Mouse (Mus musculus): Measurements from ENCODE around the gene Prr36.
A peak's percentile ranks its signal among the peaks of the same experiment; 100 is the strongest.
"Not testable (repeated sequence)": the region's sequence is repeated elsewhere in the genome, so short reads cannot be mapped to it uniquely, and the experiment has no call there.

Prr36 gene

DNA sequence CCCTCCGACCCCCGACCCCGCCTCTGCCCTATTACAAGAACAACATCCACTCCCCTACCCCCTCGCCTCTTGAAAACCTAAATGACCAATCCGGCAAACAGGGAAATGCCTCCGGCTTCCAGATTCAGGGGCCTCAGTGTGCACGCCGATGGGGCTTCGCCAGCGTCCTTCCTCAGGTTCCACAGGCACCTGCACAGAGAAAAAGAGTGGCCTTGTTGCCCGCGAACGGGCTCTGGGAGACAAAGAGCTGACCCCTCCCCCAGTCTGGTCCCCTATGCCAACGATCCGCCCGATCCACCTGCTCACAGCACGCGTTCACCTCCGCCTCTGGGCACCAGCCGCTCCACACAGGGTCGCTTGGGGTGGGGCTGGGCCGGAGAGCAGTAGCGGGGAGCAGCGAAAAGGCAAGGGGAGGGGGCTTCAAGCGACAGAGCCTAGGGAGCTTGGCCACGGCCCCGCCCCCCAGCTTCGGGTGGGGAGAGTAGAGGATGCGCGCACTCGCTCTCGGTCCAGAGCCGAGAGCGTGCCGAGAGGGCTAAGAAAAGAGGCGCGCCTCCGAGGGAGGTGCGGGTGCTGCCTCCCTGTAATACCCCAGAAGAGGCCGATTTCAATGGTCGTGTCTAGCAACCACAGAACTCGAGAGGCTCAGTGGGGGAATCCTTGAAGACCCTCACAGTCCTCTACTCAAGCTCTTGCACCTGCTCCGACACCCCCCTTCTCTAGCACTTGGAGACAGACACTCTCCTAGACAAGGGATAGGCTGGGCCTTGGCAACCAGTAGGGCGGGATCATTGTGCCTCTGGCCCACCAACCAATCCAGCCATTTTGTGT, at the start of gene Prr36:
Gene Prr36 (minus strand): TSS at position 669 of the 831 bp plus-strand sequence.
- peak; percentile 22 for DNase-seq (ENCODE audit: low read depth, low spot score)

DNA sequence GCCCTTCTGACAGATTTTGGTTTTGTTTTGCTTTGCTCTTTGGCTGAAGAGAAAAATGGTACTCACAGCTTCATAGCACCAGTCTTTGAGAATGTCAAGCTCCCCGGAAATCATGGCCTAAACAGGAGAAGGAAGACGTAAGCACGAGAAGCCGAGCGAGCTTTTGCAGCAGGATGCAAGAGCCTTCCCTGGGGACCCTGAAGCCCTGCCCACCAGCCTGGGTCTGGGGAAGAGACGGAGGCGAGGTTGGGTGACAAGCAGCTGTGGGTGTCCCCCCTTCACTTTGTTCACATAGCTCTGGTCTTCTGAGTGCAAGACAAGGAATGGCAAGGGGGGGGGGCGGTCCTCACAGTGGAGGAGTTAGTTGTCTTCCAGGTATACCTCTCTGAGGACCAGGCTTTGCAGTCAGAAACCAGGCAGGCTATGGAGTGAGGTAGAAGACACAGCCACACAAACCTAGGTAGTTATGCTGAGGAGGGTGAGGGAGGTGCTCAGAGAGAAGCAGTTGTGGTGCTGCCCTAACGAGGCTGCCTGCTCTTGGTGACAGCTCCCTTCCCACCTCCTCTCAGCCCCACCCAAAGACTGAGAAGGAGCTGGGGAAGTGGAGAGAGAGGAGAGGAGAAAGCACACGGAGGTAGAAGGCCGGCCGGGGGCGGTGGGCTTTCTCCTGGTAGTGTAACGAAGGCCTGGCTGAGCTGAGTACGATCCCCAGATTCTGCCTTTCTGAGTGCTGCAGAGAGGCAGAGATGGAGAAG, 48.1 kb upstream of the Prr36 start:
- no peak for DNase-seq (ENCODE audit: low read depth, low spot score)

DNA sequence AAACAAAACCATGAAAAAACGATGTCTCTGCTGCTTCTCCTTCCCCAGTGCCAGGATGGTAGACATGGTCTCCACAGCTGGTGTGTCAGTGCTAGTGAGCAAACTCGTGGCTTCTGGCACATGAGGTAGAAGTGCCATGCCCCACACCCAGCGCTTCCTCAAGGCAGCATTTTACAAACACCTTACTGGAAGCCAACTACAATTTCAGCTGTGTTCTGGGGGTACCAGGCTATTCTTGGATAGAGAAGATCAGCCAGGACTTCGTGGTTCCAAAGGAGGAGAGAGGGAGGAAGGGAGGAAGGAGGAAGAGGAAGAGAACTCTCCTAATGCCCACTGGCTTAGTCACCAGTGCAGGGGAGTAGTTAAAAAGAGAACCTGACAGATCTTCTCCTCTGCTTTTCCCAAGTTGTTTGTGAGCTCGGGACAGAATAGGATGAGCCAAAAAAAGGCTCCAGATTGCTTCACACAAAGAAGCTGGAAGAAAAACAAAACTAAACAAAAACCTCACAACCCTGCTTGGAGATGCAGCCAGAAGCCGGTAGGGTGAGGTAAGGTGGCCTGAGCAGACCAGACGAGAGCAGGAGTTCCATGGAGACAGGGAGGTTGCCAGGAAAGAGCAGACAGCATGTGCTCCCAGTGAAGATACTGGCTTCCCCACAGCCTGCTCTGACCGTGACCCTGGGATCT, 46.0 kb upstream of the Prr36 start:
- DNase-seq (ENCODE audit: low read depth, low spot score), result no peak

DNA sequence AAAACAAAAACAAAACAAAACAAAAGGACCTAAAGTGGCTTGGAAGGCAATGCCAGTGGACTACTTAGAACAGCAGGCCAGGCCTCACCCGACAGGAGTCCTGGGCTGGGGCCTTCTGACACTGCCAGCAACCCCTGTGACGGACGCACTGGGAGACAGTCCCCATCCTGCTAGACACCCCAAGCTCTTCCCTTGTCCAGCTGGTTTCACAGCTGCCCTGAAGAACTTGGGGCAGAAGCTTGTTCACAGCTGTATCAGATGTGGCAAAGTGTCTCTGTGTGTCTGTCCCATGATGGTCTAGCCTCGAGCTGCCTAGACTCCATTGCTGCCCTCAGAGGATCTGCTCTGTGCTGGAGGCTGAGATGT, 42.5 kb upstream of the Prr36 start:
- no peak for DNase-seq (ENCODE audit: low read depth, low spot score)

DNA sequence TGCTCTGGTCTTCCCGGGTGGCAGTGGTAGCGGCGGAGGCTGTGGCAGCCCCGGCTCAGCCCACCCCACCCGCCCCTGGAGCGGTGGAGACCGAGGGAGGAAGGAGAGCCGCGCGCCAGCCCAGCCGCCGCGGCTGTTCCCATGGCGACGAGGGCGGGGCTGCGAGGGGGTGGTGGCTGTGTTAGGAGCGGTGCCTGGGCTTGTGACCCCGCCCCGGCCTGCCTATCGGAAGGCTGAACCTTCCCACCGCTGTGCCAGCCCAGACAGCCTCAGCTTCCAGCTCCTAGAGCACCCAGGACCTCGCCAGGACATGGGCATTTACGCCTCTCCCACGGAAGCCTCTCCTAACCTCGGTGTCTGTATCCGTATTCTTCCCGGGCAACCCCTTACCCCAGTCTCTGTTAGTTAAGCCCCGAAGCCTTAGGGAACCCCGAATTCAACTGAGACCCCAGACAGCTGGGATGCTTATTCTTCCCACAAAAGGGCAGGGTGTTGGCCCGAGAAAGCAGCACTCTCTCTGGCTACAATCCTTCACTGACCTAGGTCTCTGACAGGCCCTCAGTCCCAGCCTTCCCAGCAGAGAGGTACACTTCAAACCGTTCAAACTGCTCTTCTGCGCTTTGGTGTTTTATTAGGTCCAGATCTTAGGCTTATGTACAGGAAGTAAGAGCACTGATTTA, 42.0 kb upstream of the Prr36 start, which contains the start of gene Ctxn1:
Gene Ctxn1 (minus strand): TSS at position 150 of the 680 bp plus-strand sequence.
- DNase-seq (ENCODE audit: low read depth, low spot score), result peak; percentile 93

DNA sequence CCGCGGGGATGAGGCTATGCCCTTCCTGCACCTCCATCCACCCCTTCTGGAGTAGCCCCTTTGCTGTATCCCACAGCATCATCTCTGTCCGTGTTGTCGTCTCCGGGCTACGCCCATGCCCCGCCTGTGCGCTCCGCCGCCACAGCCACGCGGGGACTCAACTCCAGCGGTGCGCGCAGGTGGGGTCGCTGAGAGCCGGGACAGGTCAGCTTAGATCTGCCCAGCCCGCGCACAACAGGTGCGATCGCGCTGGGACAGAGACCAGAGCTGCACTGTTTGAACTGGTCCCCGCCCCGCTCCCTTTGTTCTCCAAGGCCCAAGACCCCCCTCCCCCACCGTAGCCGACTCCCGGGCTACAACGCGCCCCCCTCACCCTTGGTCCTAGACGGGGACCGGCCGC, 41.4 kb upstream of the Prr36 start:
- no peak for DNase-seq (ENCODE audit: low read depth, low spot score)

DNA sequence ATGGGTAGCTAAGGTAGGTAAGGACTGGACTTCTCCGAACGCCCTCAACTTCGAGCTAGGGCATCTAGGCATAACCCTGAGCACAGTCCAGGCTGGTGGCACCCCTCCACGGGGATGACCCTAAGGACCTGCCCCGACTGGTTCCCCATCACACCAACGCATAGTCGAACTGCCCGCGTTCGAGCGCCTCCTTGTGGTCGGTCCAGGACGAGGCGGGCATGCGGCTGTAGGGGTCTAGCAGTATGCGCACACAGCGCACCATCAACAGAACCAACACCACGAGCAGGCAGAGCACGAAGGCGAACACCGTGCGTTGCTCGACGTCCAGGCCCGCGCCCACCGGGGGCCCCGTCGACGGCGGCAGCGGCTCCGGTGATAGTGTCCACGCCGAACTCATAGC, 41.0 kb upstream of the Prr36 start:
- peak; percentile 72 for DNase-seq (ENCODE audit: low read depth, low spot score)

DNA sequence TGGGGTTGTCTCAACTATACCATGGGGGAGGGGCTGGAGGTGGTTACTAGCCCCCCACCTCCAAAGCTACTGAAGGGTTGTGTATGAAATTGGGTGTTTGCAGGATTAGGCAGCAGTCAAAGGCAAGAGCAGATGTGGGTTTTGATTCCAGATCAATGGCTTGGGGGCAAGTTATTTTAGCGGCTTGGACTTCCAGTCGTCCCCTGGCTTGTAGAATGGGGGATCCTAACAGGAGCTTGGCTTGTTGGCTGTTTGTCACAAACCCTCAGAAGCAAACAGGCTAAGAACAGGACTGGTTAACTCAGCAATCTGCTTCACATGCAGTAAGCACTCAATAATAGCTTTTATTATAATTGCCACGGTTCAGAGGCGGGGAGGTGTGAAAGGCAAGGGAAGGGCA, 40.1 kb upstream of the Prr36 start:
- DNase-seq (ENCODE audit: low read depth, low spot score), result no peak

DNA sequence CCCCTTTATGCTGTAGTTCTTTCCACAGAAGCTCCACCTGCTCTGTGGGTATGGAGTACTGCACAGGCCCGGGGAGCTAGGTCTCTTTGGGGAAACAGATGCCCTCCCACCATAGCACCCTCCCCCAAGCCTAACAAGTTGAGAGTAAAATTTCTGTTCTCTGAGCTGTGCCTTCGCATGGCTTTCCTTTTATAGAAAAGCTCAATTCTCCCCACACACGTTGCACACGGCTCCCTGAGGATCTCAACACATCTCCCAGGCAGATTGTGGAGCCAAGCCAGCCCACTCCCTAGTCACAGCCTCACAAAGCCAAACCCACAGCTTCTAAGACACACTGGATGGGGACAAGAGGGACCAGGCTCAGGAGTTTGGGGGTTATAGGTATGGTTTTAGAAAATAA, 39.7 kb upstream of the Prr36 start:
- no peak for DNase-seq (ENCODE audit: low read depth, low spot score)

DNA sequence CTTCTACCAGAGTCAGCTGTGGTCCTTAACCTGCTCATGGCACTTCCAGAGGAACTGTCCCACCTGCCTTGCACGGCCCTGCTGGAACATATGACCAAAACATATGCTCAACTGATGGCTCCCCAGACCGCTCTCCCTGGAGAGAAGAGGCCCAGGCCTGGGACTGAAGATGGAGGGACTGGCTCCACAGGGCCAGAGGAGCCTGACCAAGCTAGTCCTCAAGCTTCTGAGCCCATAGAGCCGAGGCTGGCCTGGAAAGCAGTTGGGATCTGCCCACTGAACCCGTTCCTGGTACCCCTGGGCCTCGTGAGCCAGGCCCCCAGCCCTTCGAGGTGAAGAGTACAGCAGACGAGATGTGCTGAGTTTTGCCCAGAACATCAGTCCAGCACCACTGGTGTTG, 38.2 kb upstream of the Prr36 start:
- DNase-seq (ENCODE audit: low read depth, low spot score), result not testable (repeated sequence)

DNA sequence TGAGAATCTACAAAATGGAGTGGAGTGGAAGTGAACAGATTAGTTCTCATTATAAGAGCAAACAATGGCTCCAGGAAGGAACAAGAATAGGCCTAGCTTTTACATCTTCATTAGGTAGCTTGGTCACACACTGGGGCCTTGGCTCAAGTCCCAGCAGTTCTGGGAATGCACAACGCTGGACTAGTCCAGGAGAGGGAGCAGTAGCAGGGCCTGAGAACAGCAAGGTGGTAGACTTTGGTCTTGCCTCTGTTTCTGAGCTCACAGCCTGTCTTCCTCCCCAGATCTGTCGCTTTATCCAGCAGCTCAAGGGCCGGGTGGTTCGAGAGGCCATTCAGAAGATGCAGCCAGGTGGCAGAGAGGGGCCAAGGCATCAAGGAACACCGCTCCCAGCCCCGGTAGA, 36.7 kb upstream of the Prr36 start:
- no peak for DNase-seq (ENCODE audit: low read depth, low spot score)

DNA sequence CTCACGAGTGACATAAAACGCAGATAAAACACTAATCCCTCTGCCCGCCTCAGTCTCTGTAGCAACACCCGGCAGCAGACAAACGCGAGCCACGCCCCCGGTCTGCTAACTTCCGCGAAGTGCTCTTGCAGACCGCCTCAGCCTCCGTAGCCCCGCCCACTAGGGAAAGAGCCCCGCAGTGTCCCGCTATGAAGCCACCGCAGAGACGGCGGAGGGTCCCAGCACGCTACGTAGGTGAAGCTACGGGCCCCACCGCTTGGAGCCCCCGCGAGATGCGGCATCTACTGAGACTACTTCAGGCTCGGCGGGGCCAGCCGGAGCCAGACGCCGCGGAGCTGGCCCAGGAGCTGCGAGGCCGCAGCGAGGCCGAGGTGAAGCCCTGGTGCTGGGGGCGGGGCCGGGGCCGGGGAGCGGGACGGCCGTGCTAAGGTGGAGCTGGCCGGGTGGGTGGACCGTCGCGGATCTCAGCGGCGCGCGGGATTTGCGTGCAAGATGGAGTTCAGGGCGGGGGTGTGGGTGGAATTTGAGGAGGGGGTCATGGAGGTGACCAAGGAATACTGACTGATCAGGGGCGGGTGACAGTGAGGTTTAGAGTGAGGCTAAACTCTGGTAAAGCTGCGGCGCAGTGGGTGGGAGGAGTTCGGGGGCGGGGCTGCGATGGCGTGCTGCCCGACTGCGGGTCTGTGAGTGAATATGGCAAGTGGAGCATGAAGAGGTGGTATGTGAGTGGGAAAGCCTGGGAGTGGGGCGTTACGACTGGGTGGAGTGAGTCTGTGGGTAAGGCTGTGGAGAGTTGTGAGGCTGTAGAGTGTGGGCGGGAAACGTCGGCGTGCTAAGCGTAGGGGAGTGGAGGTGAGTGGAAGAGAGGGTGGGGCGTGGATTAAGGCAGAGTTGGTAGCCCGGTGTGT, 35.9 kb upstream of the Prr36 start, which contains the start of gene Snapc2:
Gene Snapc2 (plus strand): TSS at position 147 of the 908 bp plus-strand sequence.
- DNase-seq (ENCODE audit: low read depth, low spot score), result peak; percentile 95

DNA sequence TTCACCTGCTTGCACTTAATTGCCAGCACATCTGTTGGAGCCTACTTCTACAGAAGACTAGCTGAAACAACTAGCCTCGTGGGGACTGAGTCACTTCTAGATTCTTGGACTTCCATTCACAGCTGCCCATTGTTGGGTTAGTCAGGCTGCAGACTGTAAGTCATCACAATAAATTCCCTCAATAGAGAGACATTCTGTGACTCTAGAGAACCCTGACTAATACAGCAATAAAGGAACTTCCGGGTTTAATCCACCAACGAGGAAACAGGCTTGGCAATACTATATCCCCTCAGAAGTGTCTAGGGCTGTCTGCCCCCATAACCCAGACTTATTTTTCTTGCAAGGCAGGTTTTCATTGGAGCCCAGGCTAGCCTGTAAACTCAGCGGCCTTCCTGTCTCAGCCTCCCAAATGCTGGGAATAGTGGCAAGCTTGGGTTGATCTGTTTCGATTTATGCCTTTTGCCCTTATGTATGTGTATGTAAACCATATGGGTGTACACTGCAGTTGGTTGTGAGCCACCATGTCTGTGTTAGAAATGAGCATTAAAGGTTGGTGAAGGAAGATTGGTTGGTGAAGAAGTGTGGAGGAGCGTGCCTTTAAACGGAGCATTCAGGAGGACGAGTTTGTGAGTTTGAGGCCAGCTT, 35.0 kb upstream of the Prr36 start:
- no peak for DNase-seq (ENCODE audit: low read depth, low spot score)

DNA sequence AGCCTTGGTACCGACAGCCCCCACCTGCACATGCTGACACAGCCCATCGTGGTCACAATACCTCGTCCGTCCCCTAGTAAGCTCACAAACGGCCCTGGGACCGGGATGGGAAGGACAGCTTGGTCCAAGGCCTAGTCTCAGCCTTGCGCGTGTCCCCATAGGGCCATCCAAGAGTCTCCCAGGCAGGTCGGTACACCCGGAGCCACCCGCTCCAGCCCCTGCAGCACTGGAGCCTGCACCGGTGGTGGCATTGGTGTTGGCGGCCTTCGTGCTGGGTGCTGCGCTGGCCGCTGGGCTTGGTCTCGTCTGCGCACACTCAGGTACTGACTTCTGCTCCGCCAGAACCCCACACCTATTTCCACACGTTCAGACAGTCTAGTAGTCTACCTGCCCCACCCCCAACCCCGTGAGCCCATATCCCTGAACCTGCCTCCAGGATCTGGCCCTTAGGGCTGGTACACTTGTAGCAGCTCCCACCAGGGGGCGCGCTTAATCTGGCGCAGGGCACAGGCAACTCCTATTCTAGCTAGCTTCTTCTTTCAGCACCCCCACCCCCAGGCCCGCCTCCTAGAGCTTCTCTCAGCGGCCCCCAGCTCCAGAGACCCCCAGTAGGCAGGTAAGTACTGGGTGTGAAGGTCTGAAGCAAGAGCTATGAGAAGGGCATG, 33.2 kb upstream of the Prr36 start:
- DNase-seq (ENCODE audit: low read depth, low spot score), result peak; percentile 85

DNA sequence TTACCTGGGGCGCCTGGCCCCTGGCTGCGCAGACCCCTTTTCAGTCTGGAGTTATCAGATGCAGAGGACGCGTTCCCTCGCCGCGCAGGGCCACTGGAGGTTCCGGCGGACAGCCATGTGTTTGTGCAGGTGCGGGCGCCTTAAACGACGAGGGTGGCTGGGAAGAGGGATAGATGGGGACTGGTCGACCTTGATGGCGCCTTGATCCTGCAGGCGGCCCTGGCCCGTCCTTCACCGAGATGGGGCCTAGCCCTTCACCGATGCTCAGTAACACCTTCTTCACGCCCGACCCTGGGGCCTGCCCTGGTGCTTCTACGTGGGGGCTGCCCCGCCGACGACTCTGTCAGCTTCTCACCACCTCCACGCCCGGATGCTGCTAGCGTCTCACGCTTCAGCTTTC, 32.0 kb upstream of the Prr36 start:
- DNase-seq (ENCODE audit: low read depth, low spot score), result no peak

DNA sequence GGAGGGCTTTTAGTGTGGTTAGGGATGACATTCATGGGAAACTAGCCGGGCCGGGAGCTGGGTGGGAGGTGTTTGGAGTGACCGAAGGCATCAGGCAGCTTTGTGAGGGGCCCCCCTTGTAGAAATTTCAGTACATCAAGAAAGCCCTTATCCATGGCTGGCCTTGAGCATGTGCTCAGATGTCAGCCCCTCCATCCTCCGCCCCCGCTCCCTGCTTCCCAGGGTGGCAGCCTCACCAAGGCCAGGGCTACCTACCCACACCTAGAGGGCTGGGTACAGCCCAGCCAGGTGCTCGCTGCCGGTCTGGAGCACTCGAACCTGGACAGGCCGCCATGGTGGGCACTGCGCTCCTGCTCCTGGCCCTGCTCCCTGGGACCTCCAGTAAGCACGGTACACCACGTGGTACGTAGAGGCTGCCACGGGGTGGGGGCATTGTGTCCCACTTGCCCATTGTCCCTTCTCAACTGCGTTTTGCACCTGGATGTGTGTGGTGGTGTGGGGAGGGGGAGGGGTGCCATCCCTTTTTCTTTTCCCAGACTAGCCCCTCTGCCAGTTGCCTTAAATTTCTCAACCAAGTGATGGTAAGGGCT, 30.8 kb upstream of the Prr36 start, which contains the start of gene Tgfbr3l:
Gene Tgfbr3l (plus strand): TSS at position 264 of the 590 bp plus-strand sequence.
- no peak for DNase-seq (ENCODE audit: low read depth, low spot score)

DNA sequence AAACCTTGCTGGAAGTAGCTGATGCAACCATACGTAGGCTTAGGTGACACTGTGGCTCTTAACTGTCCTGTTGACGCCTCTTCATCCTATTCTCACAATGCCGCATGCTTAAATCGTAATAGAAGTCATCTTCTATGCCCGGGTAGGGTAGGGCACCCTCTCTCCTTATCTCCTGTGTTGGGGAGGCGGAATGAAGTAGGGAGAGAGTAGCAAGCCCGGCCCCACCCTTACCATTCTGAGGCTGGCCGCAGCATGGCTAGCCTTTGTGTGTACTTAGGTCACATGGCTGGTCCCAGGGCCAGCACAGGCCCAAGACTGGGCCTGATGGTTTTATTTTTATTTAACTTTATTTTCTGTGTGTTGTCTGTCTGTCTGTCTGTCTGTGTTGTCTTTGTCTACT, 30.0 kb upstream of the Prr36 start:
- DNase-seq (ENCODE audit: low read depth, low spot score), result no peak

DNA sequence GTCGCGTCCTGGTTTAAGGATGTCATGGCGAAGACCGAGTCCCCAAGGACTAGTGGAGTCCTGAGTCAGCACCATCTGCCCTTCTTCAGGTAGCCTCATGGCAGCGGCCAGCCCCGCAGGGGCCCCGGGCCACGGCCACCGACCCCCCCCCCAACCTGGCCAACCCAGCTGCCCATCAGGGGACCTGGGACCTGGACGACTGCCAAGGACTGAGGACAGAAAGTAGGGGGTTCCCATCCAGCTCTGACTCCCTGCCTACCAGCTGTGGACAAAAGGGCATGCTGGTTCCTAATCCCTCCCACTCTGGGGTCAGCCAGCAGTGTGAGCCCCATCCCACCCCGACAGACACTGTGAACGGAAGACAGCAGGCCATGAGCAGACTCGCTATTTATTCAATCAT, 28.5 kb upstream of the Prr36 start:
- DNase-seq (ENCODE audit: low read depth, low spot score), result no peak

DNA sequence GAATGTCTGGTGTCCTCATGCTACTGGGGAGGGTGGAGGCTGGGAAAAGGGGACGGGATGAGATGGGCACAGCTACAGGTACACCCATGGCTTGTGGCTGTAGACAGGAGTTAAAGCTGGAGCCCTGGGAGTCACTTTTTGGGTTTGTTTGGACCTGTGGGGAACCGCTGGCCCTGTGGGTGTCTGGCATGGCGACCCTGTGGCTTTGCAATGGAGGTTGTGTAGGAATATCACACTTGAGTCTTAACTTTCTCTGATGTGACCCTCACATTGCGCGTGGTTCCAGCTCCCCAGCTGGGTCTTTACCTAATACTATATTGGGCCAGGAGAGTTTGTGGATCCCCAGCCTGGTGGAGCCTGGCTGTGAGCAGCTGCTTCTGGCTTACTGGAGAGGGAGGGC, 27.8 kb upstream of the Prr36 start:
- no peak for DNase-seq (ENCODE audit: low read depth, low spot score)

All from CD4-positive helper T cell, adult 2 months (primary cell).